Mouse (Mus musculus): ENCODE results near the gene Wdr1. TPM values are rescaled to one million over a fixed set of nuclear protein-coding genes. Genes with fewer than 3 reads are reported as not detected.

Gene Wdr1
- polyA plus RNA-seq, 1 experiment from 2014 or later = 181 TPM

GRCm38 (mm10) chr5:38493890-38494289 is 69.1 kb downstream of the Wdr1 start:
- Histone ChIP-seq H3K27me3 (ENCODE audit: control insufficient read depth, insufficient read depth, low read length) (no peaks in the 10 kb centered on the region), H3K9me3 (ENCODE audit: control insufficient read depth, low read length) (no peaks in the 10 kb centered on the region), H3K4me2 (ENCODE audit: low read depth, low read length) (no peak overlapping the region), H3K27ac (ENCODE audit: low read depth, low read length) (no peak overlapping the region), H3K4me1 (ENCODE audit: control insufficient read depth, insufficient read depth, low read length) (no peaks in the 10 kb centered on the region), H3K4me3 (ENCODE audit: low read depth, low read length) (no peak overlapping the region), H3K36me3 (ENCODE audit: control insufficient read depth, insufficient read depth, low read length) (no peaks in the 10 kb centered on the region), H3K9ac (replicated peaks; ENCODE audit: low read depth, low read length) (no peak overlapping the region)
- no peak for ATAC-seq (ENCODE audit: low read depth)
- WGBS = 95% methylated on average over 6 of the region's 6 CpGs

GRCm38 (mm10) chr5:38491763-38492162 is 71.3 kb downstream of the Wdr1 start:
- Histone ChIP-seq H3K36me3 (ENCODE audit: control insufficient read depth, insufficient read depth, low read length) (no peaks in the 10 kb centered on the region), H3K9me3 (ENCODE audit: control insufficient read depth, low read length) (no peaks in the 10 kb centered on the region), H3K27ac (ENCODE audit: low read depth, low read length) (no peak overlapping the region), H3K4me3 (ENCODE audit: low read depth, low read length) (no peak overlapping the region), H3K9ac (replicated peaks; ENCODE audit: low read depth, low read length) (no peak overlapping the region), H3K4me2 (ENCODE audit: low read depth, low read length) (no peak overlapping the region), H3K4me1 (ENCODE audit: control insufficient read depth, insufficient read depth, low read length) (no peaks in the 10 kb centered on the region), H3K27me3 (ENCODE audit: control insufficient read depth, insufficient read depth, low read length) (no peaks in the 10 kb centered on the region)
- WGBS = 86% methylated on average over 8 of the region's 8 CpGs
- ATAC-seq (ENCODE audit: low read depth) = no peak

- H3K9me3 ChIP-seq (ENCODE audit: control insufficient read depth, low read length) = no peaks in the 10 kb centered on the region
- 93% methylated on average over 4 of the region's 4 CpGs for WGBS
- no peak for ATAC-seq (ENCODE audit: low read depth)
- H3K27me3 ChIP-seq (ENCODE audit: control insufficient read depth, insufficient read depth, low read length) = no peaks in the 10 kb centered on the region
- no peaks in the 10 kb centered on the region for H3K4me1 ChIP-seq (ENCODE audit: control insufficient read depth, insufficient read depth, low read length)
- H3K27ac ChIP-seq (ENCODE audit: low read depth, low read length) = no peak overlapping the region
- H3K36me3 ChIP-seq (ENCODE audit: control insufficient read depth, insufficient read depth, low read length) = no peaks in the 10 kb centered on the region
- H3K4me2 ChIP-seq (ENCODE audit: low read depth, low read length) = no peak overlapping the region
- no peak overlapping the region for H3K9ac ChIP-seq (replicated peaks; ENCODE audit: low read depth, low read length)
- no peak overlapping the region for H3K4me3 ChIP-seq (ENCODE audit: low read depth, low read length)
Observed at GRCm38 (mm10) chr5:38489739-38490138, 73.3 kb downstream of the Wdr1 start.

GRCm38 (mm10) chr5:38488673-38489615 is 74.1 kb downstream of the Wdr1 start:
- Histone ChIP-seq H3K4me2 (ENCODE audit: low read depth, low read length) (no peak overlapping the region), H3K9me3 (ENCODE audit: control insufficient read depth, low read length) (no peaks in the 10 kb centered on the region), H3K27ac (ENCODE audit: low read depth, low read length) (no peak overlapping the region), H3K4me3 (ENCODE audit: low read depth, low read length) (no peak overlapping the region), H3K36me3 (ENCODE audit: control insufficient read depth, insufficient read depth, low read length) (no peaks in the 10 kb centered on the region), H3K27me3 (ENCODE audit: control insufficient read depth, insufficient read depth, low read length) (no peaks in the 10 kb centered on the region), H3K4me1 (ENCODE audit: control insufficient read depth, insufficient read depth, low read length) (no peaks in the 10 kb centered on the region), H3K9ac (replicated peaks; ENCODE audit: low read depth, low read length) (no peak overlapping the region)
- ATAC-seq (ENCODE audit: low read depth) = no peak
- 86% methylated on average over 20 of the region's 20 CpGs for WGBS

GRCm38 (mm10) chr5:38488026-38488425 is 75.0 kb downstream of the Wdr1 start:
- no peaks in the 10 kb centered on the region for H3K9me3 ChIP-seq (ENCODE audit: control insufficient read depth, low read length)
- H3K27me3 ChIP-seq (ENCODE audit: control insufficient read depth, insufficient read depth, low read length) = no peaks in the 10 kb centered on the region
- H3K4me1 ChIP-seq (ENCODE audit: control insufficient read depth, insufficient read depth, low read length) = no peaks in the 10 kb centered on the region
- no peak overlapping the region for H3K4me3 ChIP-seq (ENCODE audit: low read depth, low read length)
- H3K27ac ChIP-seq (ENCODE audit: low read depth, low read length) = no peak overlapping the region
- WGBS = 61% methylated on average over 6 of the region's 6 CpGs
- H3K4me2 ChIP-seq (ENCODE audit: low read depth, low read length) = no peak overlapping the region
- H3K9ac ChIP-seq (replicated peaks; ENCODE audit: low read depth, low read length) = no peak overlapping the region
- H3K36me3 ChIP-seq (ENCODE audit: control insufficient read depth, insufficient read depth, low read length) = no peaks in the 10 kb centered on the region
- no peak for ATAC-seq (ENCODE audit: low read depth)

- no peak for ATAC-seq (ENCODE audit: low read depth)
- WGBS = 85% methylated on average over 4 of the region's 4 CpGs
- H3K36me3 ChIP-seq (ENCODE audit: control insufficient read depth, insufficient read depth, low read length) = no peaks in the 10 kb centered on the region
- H3K4me2 ChIP-seq (ENCODE audit: low read depth, low read length) = no peak overlapping the region
- no peaks in the 10 kb centered on the region for H3K4me1 ChIP-seq (ENCODE audit: control insufficient read depth, insufficient read depth, low read length)
- H3K4me3 ChIP-seq (ENCODE audit: low read depth, low read length) = no peak overlapping the region
- no peak overlapping the region for H3K27ac ChIP-seq (ENCODE audit: low read depth, low read length)
- no peak overlapping the region for H3K9ac ChIP-seq (replicated peaks; ENCODE audit: low read depth, low read length)
- H3K27me3 ChIP-seq (ENCODE audit: control insufficient read depth, insufficient read depth, low read length) = no peaks in the 10 kb centered on the region
- no peaks in the 10 kb centered on the region for H3K9me3 ChIP-seq (ENCODE audit: control insufficient read depth, low read length)
Observed at GRCm38 (mm10) chr5:38487247-38487646, 75.8 kb downstream of the Wdr1 start.

- Histone ChIP-seq H3K4me2 (ENCODE audit: low read depth, low read length) (no peak overlapping the region), H3K9ac (replicated peaks; ENCODE audit: low read depth, low read length) (no peak overlapping the region), H3K4me1 (ENCODE audit: control insufficient read depth, insufficient read depth, low read length) (no peaks in the 10 kb centered on the region), H3K36me3 (ENCODE audit: control insufficient read depth, insufficient read depth, low read length) (no peaks in the 10 kb centered on the region), H3K4me3 (ENCODE audit: low read depth, low read length) (no peak overlapping the region), H3K27ac (ENCODE audit: low read depth, low read length) (no peak overlapping the region), H3K27me3 (ENCODE audit: control insufficient read depth, insufficient read depth, low read length) (no peaks in the 10 kb centered on the region), H3K9me3 (ENCODE audit: control insufficient read depth, low read length) (no peaks in the 10 kb centered on the region)
- no peak for ATAC-seq (ENCODE audit: low read depth)
- WGBS = 76% methylated on average over 4 of the region's 4 CpGs
Observed at GRCm38 (mm10) chr5:38485946-38486345, 77.1 kb downstream of the Wdr1 start.

- Histone ChIP-seq H3K4me1 (ENCODE audit: control insufficient read depth, insufficient read depth, low read length) (peaks cover 11% of the 10 kb centered on the region), H3K9ac (replicated peaks; ENCODE audit: low read depth, low read length) (no peak overlapping the region), H3K27me3 (ENCODE audit: control insufficient read depth, insufficient read depth, low read length) (no peaks in the 10 kb centered on the region), H3K9me3 (ENCODE audit: control insufficient read depth, low read length) (no peaks in the 10 kb centered on the region), H3K4me3 (ENCODE audit: low read depth, low read length) (no peak overlapping the region), H3K4me2 (ENCODE audit: low read depth, low read length) (no peak overlapping the region), H3K36me3 (ENCODE audit: control insufficient read depth, insufficient read depth, low read length) (no peaks in the 10 kb centered on the region), H3K27ac (ENCODE audit: low read depth, low read length) (no peak overlapping the region)
- 74% methylated on average over 7 of the region's 7 CpGs for WGBS
- no peak for ATAC-seq (ENCODE audit: low read depth)
Observed at GRCm38 (mm10) chr5:38483518-38484110, 79.4 kb downstream of the Wdr1 start.

All from neural tube, embryonic 14.5 days (tissue).